Mouse (Mus musculus): ENCODE measurements around the gene Cpsf6. TPM values are rescaled to one million over a fixed set of nuclear protein-coding genes. Genes with fewer than 3 reads are reported as not detected.

Gene Cpsf6
- polyA plus RNA-seq, 1 experiment from 2014 or later = 53.6 TPM

- Histone ChIP-seq H3K27ac (replicated peaks) (no peak overlapping the region), H3K36me3 (ENCODE audit: control insufficient read depth, insufficient read depth, low read length) (no peaks in the 10 kb centered on the region), H3K9ac (ENCODE audit: low read length) (peak overlapping the region; percentile 41), H3K27me3 (ENCODE audit: control insufficient read depth, insufficient read depth, low read length) (no peaks in the 10 kb centered on the region), H3K4me3 (ENCODE audit: low read depth, low read length) (peak overlapping the region; percentile 96), H3K4me2 (replicated peaks; ENCODE audit: low read depth) (peak overlapping the region; percentile 67), H3K9me3 (ENCODE audit: control insufficient read depth, low read length) (no peaks in the 10 kb centered on the region), H3K4me1 (replicated peaks; ENCODE audit: control insufficient read depth, insufficient read depth) (no peaks in the 10 kb centered on the region)
- 18% methylated on average over 16 of the region's 16 CpGs for WGBS
- no peak for ATAC-seq (ENCODE audit: low FRiP score, low TSS enrichment)
- TF ChIP-seq EP300 (optimal IDR thresholded peaks at IDR 0.05) = no peak
- no peak for TF ChIP-seq CTCF (IDR thresholded peaks at IDR 0.05; ENCODE audit: low read depth)
- DNase-seq (ENCODE audit: low spot score) = no peak
Observed at GRCm38 (mm10) chr10:117377431-117378290, 2.2 kb downstream of the Cpsf6 start.

- no peaks in the 10 kb centered on the region for H3K4me1 ChIP-seq (replicated peaks; ENCODE audit: control insufficient read depth, insufficient read depth)
- H3K27ac ChIP-seq (replicated peaks) = peak overlapping the region; percentile 97
- peak overlapping the region; percentile 99 for H3K9ac ChIP-seq (ENCODE audit: low read length)
- WGBS = under 1% methylated on average over 66 of the region's 86 CpGs
- H3K4me2 ChIP-seq (replicated peaks; ENCODE audit: low read depth) = peak overlapping the region; percentile 67
- H3K4me3 ChIP-seq (ENCODE audit: low read depth, low read length) = peak overlapping the region; percentile 96
- H3K36me3 ChIP-seq (ENCODE audit: control insufficient read depth, insufficient read depth, low read length) = no peaks in the 10 kb centered on the region
- no peaks in the 10 kb centered on the region for H3K9me3 ChIP-seq (ENCODE audit: control insufficient read depth, low read length)
- TF ChIP-seq EP300 (optimal IDR thresholded peaks at IDR 0.05) (no peak), CTCF (IDR thresholded peaks at IDR 0.05; ENCODE audit: low read depth) (peak; percentile 49)
- DNase-seq (ENCODE audit: low spot score) (peak; percentile 95), ATAC-seq (ENCODE audit: low FRiP score, low TSS enrichment) (peak; percentile 98)
- H3K27me3 ChIP-seq (ENCODE audit: control insufficient read depth, insufficient read depth, low read length) = no peaks in the 10 kb centered on the region
Observed at GRCm38 (mm10) chr10:117376580-117377189, 3.1 kb downstream of the Cpsf6 start.

- ATAC-seq (ENCODE audit: low FRiP score, low TSS enrichment) (peak; percentile 79), DNase-seq (ENCODE audit: low spot score) (peak; percentile 65)
- H3K27me3 ChIP-seq (ENCODE audit: control insufficient read depth, insufficient read depth, low read length) = no peaks in the 10 kb centered on the region
- under 1% methylated on average over 65 of the region's 74 CpGs for WGBS
- peak overlapping the region; percentile 97 for H3K27ac ChIP-seq (replicated peaks)
- no peaks in the 10 kb centered on the region for H3K9me3 ChIP-seq (ENCODE audit: control insufficient read depth, low read length)
- no peaks in the 10 kb centered on the region for H3K36me3 ChIP-seq (ENCODE audit: control insufficient read depth, insufficient read depth, low read length)
- H3K9ac ChIP-seq (ENCODE audit: low read length) = peak overlapping the region; percentile 99
- H3K4me3 ChIP-seq (ENCODE audit: low read depth, low read length) = peak overlapping the region; percentile 96
- H3K4me1 ChIP-seq (replicated peaks; ENCODE audit: control insufficient read depth, insufficient read depth) = no peaks in the 10 kb centered on the region
- H3K4me2 ChIP-seq (replicated peaks; ENCODE audit: low read depth) = peak overlapping the region; percentile 67
- TF ChIP-seq CTCF (IDR thresholded peaks at IDR 0.05; ENCODE audit: low read depth) (no peak), EP300 (optimal IDR thresholded peaks at IDR 0.05) (no peak)
Observed at GRCm38 (mm10) chr10:117375841-117376579, 3.8 kb downstream of the Cpsf6 start.

- Histone ChIP-seq H3K9ac (ENCODE audit: low read length) (peak overlapping the region; percentile 99), H3K4me1 (replicated peaks; ENCODE audit: control insufficient read depth, insufficient read depth) (no peaks in the 10 kb centered on the region), H3K9me3 (ENCODE audit: control insufficient read depth, low read length) (no peaks in the 10 kb centered on the region), H3K27me3 (ENCODE audit: control insufficient read depth, insufficient read depth, low read length) (no peaks in the 10 kb centered on the region), H3K4me2 (replicated peaks; ENCODE audit: low read depth) (peak overlapping the region; percentile 67), H3K27ac (replicated peaks) (no peak overlapping the region), H3K4me3 (ENCODE audit: low read depth, low read length) (peak overlapping the region; percentile 96), H3K36me3 (ENCODE audit: control insufficient read depth, insufficient read depth, low read length) (no peaks in the 10 kb centered on the region)
- TF ChIP-seq CTCF (IDR thresholded peaks at IDR 0.05; ENCODE audit: low read depth) (no peak), EP300 (optimal IDR thresholded peaks at IDR 0.05) (no peak)
- no peak for DNase-seq (ENCODE audit: low spot score)
- WGBS = 16% methylated on average over 10 of the region's 10 CpGs
- ATAC-seq (ENCODE audit: low FRiP score, low TSS enrichment) = no peak
Observed at GRCm38 (mm10) chr10:117375163-117375562, 4.7 kb downstream of the Cpsf6 start.

- H3K36me3 ChIP-seq (ENCODE audit: control insufficient read depth, insufficient read depth, low read length) = peaks cover 11% of the 10 kb centered on the region
- no peak overlapping the region for H3K9ac ChIP-seq (ENCODE audit: low read length)
- H3K27ac ChIP-seq (replicated peaks) = no peak overlapping the region
- H3K4me1 ChIP-seq (replicated peaks; ENCODE audit: control insufficient read depth, insufficient read depth) = no peaks in the 10 kb centered on the region
- no peaks in the 10 kb centered on the region for H3K27me3 ChIP-seq (ENCODE audit: control insufficient read depth, insufficient read depth, low read length)
- no peak overlapping the region for H3K4me2 ChIP-seq (replicated peaks; ENCODE audit: low read depth)
- peak; percentile 65 for DNase-seq (ENCODE audit: low spot score)
- no peak for ATAC-seq (ENCODE audit: low FRiP score, low TSS enrichment)
- TF ChIP-seq CTCF (IDR thresholded peaks at IDR 0.05; ENCODE audit: low read depth) (peak; percentile 85), EP300 (optimal IDR thresholded peaks at IDR 0.05) (no peak)
- H3K9me3 ChIP-seq (ENCODE audit: control insufficient read depth, low read length) = no peaks in the 10 kb centered on the region
- no peak overlapping the region for H3K4me3 ChIP-seq (ENCODE audit: low read depth, low read length)
- 21% methylated on average over 3 of the region's 3 CpGs for WGBS
Observed at GRCm38 (mm10) chr10:117363106-117363505, 16.7 kb downstream of the Cpsf6 start.

Data from stomach, postnatal 0 days (tissue).